Mouse (Mus musculus): ENCODE results near the gene Col6a4.

The Col6a4 gene

DNA sequence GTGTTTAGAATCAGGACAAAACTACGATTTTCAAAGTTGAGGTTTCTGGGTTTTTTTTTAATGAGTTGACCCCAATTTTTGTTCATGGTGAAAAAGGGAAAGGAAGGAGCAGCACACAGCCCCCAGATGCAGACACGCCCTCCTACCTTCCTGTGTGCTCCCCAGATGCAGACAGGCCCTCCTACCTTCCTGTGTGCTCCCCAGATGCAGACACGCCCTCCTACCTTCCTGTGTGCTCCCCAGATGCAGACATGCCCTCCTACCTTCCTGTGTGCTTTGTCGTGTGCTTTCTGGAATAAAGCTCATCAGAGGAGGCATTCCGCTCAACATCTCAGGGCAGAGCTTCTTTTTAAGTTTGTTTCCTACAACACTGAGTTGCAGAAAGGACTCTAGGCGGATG is 24.9 kb downstream of the Col6a4 start:
- no peak for DNase-seq

GRCm38 (mm10) chr9:106053446-106053845 is 43.1 kb downstream of the Col6a4 start:
- DNase-seq, result no peak

DNA sequence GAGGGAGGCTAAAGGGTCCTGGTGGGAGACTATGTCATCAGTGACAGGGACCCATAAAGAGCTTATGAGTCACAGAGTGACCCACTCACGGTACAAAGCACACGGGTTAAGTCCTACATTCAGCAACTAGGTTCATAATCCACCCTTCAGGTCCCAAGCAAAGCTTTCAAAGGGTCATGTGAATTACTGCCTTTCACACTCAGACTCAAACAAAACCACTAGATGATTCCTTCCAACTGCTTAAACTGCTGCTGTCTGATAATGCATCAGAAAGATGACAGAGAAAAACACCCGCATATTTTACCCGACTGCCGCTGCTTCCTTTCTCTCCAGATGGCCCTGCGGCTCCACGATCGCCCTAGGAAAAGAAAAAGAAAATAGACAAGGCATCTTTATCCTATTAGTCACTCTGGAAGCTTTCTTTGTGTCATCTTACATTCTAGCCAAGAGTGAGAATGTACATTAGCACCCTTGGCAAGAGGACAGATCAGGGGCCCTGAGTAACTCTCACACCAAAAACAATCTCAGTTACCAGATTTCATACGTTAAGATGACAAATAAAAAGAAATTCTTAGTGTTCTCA is 52.6 kb downstream of the Col6a4 start:
- DNase-seq, result no peak

DNA sequence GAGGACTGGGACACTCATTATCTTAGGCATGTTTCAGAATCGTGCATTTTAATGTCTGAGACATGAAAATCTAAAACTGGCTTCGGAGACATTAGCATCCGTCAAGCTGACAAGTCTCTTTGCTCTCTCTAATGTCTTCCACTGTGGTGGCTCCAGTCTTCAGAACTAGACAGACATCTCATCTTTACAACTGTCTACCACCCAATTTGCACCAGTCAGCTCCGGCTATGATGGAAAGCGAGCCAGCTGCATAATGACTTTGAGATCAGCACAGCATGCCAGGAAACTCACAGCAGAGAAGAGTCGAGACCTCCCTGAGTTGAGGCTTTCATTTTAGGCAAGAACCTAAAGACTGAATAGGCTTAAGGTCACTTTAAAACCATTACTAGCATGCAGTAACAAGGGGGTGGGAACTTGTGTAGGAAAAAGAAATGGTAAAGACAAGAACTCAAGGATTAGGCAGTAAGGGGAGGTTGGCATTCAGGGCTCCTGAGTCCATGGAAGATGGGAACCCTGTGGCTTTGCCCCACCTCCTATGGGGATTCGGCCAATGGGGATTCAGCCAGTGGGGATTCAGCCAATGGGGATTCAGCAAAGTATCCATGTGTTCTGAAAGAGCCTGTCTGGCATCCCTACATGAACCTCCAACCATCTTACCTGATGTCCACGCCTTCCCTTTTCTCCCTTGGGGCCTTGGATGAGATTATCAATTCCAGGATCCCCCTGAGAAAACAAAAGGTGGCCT is 56.5 kb downstream of the Col6a4 start:
- DNase-seq, result peak; percentile 69

DNA sequence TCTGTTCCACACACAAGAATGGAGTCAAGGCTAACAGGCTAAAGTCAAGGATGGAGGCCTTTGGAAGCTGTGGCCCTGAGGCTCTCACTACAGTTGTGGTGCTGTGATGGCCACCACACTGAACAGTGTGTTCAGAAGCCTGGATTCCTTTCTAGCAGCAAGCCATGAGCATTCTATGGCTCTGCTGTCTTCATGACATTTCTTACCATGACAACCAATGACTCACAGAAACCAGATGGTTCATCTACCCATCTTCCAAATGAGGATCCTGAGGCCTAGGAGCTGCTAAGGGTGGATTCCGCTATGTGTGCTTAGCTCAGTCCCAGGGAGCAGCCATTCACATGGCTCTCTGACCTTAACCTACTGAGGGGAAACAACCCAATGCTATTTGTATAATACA is 57.3 kb downstream of the Col6a4 start:
- DNase-seq, result peak; percentile 49

DNA sequence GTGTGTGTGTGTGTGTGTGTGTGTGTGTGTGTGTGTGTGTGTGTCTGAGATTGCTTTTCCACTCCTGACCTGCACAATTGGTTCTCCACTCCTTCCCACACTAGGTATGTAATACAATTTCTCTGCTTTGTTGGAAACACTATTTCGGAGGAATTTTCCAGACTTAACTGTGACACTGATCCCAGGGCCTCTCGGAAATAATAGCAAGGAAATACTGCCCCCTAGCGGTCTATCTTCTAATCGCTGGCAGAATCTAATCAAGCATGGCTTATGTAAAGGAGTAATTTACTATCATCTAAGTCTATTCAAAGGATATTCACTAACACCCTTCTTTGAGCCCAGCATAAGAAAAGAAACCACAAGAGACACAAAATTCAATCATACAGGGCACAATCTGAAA is 57.7 kb downstream of the Col6a4 start:
- DNase-seq, result peak; percentile 70

GRCm38 (mm10) chr9:106015666-106016065 is 80.9 kb downstream of the Col6a4 start:
- DNase-seq, result no peak

DNA sequence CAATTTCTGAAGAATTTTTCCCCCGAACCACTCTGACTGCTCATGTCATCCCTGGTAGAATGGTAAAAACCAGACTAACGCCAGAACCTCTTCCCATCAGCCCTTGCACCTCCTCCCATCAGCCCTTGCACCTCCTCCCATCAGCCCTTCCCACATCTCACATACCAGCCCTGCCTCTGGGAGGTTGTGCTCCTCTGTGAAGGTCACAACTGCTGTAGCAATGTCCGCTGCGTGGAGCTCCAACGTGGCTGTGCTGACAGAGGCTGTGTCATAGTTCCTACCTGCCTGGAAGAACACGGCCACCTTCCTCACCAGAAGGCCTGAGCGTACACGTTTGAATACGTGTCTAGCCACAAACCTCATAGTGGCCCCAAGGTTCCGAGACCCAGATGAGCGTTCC is 83.4 kb downstream of the Col6a4 start:
- peak; percentile 73 for DNase-seq

DNA sequence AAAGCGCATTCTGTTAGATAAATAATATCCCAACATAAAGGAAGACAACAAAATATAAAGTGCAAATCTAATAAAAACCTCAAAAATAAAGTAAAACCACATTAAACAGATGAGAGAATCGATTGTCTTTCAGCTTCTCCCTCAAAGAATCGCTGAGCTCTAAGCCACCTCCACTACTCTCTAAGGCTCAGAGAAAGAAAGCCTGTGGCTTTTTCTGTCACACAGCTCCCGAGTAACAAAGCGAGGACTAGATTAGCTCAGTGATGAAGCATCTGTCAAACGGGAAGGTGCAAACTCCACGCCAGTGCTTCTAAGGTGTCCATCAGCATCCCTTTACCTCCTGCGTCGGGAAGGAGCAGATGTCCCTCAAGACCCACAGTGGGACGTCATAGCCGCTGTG is 98.6 kb downstream of the Col6a4 start:
- DNase-seq, result no peak

- no peak for DNase-seq
These were observed 104.2 kb downstream of the Col6a4 start for GRCm38 (mm10) chr9:105992425-105992824.

- no peak for DNase-seq
These were observed 106.5 kb downstream of the Col6a4 start for GRCm38 (mm10) chr9:105990099-105990498.

GRCm38 (mm10) chr9:105989468-105989867 is 107.1 kb downstream of the Col6a4 start:
- DNase-seq, result no peak

- DNase-seq, result no peak
These were observed 108.5 kb downstream of the Col6a4 start for GRCm38 (mm10) chr9:105988096-105988495.

- DNase-seq, result no peak
These were observed 111.6 kb downstream of the Col6a4 start for GRCm38 (mm10) chr9:105984931-105985519.

DNA sequence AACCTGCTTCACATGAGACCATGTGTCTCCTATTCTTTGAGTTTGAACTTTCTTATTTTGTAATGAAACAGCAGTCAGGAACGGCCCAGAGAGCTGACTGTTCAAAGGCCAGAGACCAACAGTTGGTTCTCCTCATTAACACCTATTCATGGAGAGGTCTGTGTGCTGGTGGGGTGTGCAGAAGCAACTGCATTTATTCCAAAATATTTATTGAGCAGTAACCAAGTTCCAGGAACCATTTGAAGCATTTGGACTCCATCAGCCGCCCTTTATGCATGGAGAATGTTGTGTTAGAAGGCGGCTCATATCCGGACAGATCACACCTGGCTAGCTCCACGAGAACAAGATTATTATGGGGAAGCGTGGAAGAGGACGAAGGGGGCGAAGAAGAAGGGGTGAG is 118.1 kb downstream of the Col6a4 start:
- DNase-seq, result no peak

DNA sequence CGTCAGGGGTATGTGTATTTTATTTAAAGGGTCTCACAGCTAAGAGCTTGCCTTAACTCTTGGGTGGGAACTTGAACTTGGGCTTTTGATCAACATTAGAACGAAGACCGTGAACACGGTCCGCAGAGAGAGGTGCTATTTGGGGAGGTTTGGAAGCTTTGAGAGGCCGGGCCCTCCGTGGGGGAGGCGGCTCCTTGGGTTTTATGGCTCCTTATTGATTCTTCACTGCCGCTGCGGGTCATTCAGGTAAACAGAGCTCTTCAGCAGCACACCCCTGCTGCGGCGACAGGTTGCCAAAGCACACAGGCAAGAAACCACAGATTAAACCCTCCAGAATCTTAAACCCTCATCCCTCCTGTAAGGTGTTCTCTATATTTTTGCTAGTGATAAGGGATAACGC is 119.7 kb downstream of the Col6a4 start:
- peak; percentile 52 for DNase-seq

- no peak for DNase-seq
These were observed 120.3 kb downstream of the Col6a4 start for GRCm38 (mm10) chr9:105976314-105976713.

DNA sequence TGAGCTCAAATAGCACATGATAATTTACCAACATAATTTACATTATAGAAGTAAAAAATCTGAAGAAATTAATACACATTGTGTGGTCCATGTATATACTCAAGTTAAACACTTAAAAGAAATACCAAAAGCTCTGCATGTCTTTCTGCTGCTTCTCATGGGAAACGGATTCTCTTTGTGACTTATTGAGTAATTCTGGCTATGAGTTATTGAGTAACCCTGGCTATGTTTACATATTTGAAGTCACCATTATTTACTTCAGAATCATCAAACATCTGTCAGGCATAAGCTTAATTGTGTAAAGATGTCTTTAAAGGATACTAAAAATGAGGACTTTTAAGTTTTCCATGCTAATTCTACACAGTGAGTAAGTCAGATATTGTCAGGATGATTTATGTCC is 122.8 kb downstream of the Col6a4 start:
- no peak for DNase-seq

- DNase-seq, result no peak
These were observed 124.6 kb downstream of the Col6a4 start for GRCm38 (mm10) chr9:105972031-105972430.

DNA sequence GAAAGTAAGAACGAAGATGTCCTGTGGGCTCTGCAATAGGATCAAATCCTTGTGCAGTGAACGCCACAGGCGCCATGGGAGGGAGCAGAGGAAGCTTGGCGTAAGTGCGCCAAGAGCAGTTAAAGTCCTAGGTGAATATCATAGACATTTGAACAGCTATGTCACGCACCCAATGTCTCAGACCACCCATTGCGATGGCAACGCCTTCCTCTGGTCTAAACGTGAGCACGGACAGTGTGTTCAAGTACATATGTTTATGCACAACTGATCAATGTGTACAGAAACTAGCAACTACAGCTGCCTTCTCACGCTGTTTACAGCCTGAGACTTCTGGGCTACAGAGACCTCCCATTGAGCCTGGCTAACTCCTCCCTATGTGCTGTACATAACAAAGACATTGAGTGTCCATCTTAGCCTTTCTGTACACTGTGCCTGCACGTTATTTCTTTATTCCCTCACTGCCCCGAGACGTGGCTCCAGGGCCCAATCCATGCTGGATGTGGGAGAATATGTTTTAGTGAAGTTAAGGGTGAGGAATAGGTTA is 125.2 kb downstream of the Col6a4 start:
- DNase-seq, result peak; percentile 80

- DNase-seq, result peak; percentile 79
These were observed 125.7 kb downstream of the Col6a4 start for GRCm38 (mm10) chr9:105970901-105971300.

DNA sequence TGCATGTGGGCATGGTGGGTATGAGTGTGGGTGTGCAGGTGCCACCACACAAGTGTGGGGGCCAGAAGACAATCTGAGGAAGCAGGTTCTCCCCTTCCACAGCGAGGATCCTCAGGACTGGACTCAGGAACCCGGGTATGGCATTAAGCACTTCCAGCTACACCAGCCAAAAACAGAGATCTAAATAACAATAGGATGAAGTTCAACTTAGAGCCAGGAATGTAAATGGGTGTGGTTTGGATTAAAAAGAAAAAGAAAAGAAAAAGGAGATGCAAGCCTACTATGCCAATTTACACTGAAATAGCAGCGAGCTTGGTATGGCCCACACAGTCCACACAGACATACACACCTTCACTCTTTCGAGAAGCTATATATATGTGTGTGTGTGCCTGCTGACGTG is 128.6 kb downstream of the Col6a4 start:
- DNase-seq, result peak; percentile 2

- DNase-seq, result peak; percentile 98
These were observed 136.1 kb downstream of the Col6a4 start, which contains the start of gene Col6a5 for GRCm38 (mm10) chr9:105960533-105960932. Col6a5 (minus strand) TSS chr9:105960643.

DNA sequence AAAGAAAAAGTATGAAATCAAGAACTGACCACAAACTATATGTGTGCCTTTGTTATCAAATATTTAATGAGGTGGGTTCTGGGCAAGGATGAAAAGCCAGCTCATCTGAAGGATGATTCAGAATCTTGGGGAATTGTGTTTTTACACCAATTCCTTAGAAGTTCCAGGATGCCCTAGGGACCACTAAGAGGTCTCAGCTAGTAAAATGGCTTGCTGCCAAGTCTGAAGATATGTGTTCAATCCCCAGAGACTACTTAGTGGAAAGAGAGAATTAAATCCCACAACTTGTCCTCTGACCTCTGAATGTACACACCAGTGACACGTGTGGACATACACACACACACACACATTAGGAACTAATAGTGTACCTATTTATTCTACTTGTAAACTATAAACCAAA is 137.5 kb downstream of the Col6a4 start:
- DNase-seq, result peak; percentile 5

Measured in heart, adult 11 months (tissue).